Mouse (Mus musculus): Measurements from ENCODE around the gene Cbln3. TPM values are rescaled to one million over a fixed set of nuclear protein-coding genes. Genes with fewer than 3 reads are reported as not detected.

The Cbln3 gene
- polyA plus RNA-seq (2021; fragmentation: Nextera tagmentation), result 0.06 and 0.09 TPM in 2 replicates
- long read RNA-seq, experiment 1, result 0 reads
- long read RNA-seq, experiment 2, full-length matches to known transcripts, result 1 of 2 reads
- long read RNA-seq, experiment 2, partial matches to known transcripts, result 0 of 2 reads
- long read RNA-seq, experiment 2, other reads (novel, unspliced or antisense), result 1 of 2 reads

DNA sequence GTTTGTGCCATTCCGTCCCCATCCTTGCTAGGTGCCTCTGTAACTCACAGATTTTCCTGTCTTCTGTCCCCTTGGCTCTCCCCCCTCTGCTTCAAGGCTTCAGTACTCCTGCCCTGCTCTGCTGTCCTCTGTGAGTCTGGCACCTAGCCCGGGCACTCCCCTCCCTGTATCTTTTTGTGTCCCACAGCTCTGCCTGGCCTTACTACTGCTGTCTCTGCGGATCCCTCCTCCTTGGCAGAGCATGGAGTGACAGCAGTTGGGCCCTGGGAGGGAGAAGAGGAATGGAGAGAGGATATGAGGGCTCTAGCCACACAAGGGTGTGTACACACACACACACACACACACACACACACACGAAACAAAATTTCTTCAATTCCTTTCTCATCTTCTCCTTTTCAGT is at the start of gene Cbln3:
Gene Cbln3 (minus strand): TSS at position 227 of the 400 bp plus-strand sequence.

DNA sequence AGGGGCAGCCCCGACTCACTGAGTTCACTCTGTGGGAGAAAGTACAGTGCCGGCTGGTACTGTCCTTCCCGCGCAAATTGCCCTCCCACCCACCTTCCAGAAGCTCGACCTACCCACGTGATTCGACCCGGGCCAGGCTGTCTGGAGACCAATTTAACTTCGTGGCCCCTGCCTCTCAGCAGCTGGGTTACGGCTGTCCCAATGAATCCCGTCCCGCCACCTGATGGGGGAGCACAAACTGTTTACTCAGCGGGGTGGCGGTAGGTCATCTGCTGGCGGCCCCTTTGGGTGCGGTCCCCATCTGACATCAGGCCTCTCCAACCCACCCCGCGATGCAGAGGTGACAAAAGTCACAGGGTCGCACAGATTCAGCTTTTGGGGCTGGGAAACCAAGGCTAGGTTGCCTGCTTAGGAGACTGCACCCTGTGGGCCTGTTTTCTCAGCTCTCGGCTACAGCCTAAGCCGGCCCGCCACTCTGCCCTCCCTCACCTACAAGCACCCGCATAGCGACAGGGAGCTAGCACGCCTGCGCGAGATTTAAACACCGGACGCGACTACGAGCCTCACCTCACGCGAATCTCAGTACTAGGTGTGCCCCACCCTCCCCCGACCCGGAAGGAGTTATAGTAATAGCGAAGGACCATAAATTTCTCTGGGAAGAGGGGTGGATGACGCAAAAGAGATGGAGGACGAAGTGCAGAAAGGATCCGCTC is 15.7 kb upstream of the Cbln3 start, which contains the start of gene Sdr39u1:
Gene Sdr39u1 (minus strand): TSS at position 593 of the 713 bp plus-strand sequence.

DNA sequence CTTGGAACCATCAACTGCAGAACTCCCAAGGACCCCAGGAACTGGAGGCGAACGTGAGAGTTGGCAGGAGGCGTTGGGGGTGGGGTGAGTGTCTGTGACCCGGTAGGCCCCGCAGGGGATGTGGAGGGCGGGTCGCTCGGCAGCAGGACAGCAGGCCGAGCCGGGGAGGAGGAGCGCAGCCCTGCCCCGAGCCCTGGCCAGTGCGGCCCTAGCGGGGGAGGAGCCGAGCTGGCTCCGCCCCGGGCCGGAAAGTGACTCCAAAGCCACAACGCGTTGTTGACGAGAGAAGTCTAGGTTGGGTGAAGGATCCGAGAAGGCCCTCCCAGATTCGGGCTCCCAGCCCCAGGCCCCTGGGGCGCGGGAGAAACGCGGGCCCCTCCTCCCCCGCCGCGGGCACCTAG is 521 bp upstream of the Cbln3 start, which contains the start of gene Khnyn:
Gene Khnyn (plus strand): TSS at position 235 of the 401 bp plus-strand sequence.

DNA sequence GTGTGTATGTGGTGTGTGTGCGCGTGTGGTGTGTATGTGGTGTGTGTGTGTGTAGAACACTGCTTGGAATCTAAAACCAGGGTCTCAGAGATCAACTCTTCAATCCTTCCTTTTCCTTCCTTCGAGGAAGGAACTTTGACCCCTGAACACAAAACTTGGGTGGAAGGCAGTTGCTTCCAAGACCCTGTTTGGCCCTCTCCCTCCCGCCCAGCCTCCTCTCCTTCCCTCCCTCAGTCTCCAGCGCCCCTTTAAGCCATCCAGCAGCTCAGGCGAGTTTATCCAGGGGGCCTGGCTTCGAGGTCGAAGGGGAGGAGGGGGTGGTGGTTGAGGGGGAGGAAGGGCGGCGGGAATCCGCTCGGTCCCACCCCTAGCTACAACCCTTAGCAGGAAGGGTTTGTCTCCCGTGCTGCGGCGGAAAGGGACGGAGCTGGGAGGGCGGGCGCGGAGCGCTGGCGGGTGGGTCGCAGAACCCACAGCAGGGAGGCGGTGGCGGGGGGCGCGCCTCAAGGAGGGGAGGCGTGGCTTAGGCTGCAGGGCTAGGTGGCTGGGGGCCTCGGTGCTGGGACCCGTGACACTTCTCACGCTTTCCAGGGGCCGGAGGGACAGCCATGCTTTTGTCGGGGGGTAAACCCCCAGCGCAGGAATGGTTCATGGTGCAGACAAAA is 30.4 kb downstream of the Cbln3 start, which contains the start of gene Nynrin:
Gene Nynrin (plus strand): TSS at position 390 of the 665 bp plus-strand sequence.

Other genes with a start within 250 kb of the Cbln3 start
- gene Ipo4, start 248.4 kb downstream of the Cbln3 start, polyA plus RNA-seq (2021; fragmentation: Nextera tagmentation), result 48.5 and 50.1 TPM in 2 replicates
- gene Gm49378, start 246.5 kb downstream of the Cbln3 start, polyA plus RNA-seq (2021; fragmentation: Nextera tagmentation), result 0.14 and 0.48 TPM in 2 replicates
- 32.7 and 36.4 TPM in 2 replicates for gene Tm9sf1, start 240.6 kb downstream of the Cbln3 start, polyA plus RNA-seq (2021; fragmentation: Nextera tagmentation)
- 0.11 and 0.29 TPM in 2 replicates for gene Tssk4, start 234.2 kb downstream of the Cbln3 start, polyA plus RNA-seq (2021; fragmentation: Nextera tagmentation)
- 62.3 and 63.2 TPM in 2 replicates for gene Mdp1, start 223.9 kb downstream of the Cbln3 start, polyA plus RNA-seq (2021; fragmentation: Nextera tagmentation)
- 24.9 and 27.8 TPM in 2 replicates for gene Gmpr2, start 212.5 kb downstream of the Cbln3 start, polyA plus RNA-seq (2021; fragmentation: Nextera tagmentation)
- gene Nedd8, start 212.3 kb downstream of the Cbln3 start, polyA plus RNA-seq (2021; fragmentation: Nextera tagmentation), result 665 and 692 TPM in 2 replicates
- 8.2 and 9.7 TPM in 2 replicates for gene Tinf2, start 202.6 kb downstream of the Cbln3 start, polyA plus RNA-seq (2021; fragmentation: Nextera tagmentation)
- gene Tgm1, start 170.5 kb downstream of the Cbln3 start, polyA plus RNA-seq (2021; fragmentation: Nextera tagmentation), result 0.08 TPM in 1 of 2 replicates, not detected in the other
- 31.9 and 38.2 TPM in 2 replicates for gene Rabggta, start 162.1 kb downstream of the Cbln3 start, polyA plus RNA-seq (2021; fragmentation: Nextera tagmentation)
- gene Dhrs1, start 138.7 kb downstream of the Cbln3 start, polyA plus RNA-seq (2021; fragmentation: Nextera tagmentation), result 123 and 128 TPM in 2 replicates
- 8.1 and 8.5 TPM in 2 replicates for gene Nop9, start 138.7 kb downstream of the Cbln3 start, polyA plus RNA-seq (2021; fragmentation: Nextera tagmentation)
- gene Cideb, start 125.9 kb downstream of the Cbln3 start, polyA plus RNA-seq (2021; fragmentation: Nextera tagmentation), result 3.9 and 5.8 TPM in 2 replicates
- 0.16 and 0.54 TPM in 2 replicates for gene Ltb4r2, start 123.0 kb downstream of the Cbln3 start, polyA plus RNA-seq (2021; fragmentation: Nextera tagmentation)
- gene Ltb4r1, start 118.4 kb downstream of the Cbln3 start, polyA plus RNA-seq (2021; fragmentation: Nextera tagmentation), result 0.26 TPM in 1 of 2 replicates, not detected in the other
- 1.4 TPM in 2 replicates for gene Adcy4, start 100.3 kb downstream of the Cbln3 start, polyA plus RNA-seq (2021; fragmentation: Nextera tagmentation)
- 0.45 and 0.55 TPM in 2 replicates for gene Ripk3, start 95.5 kb downstream of the Cbln3 start, polyA plus RNA-seq (2021; fragmentation: Nextera tagmentation)
- gene Nfatc4, start 61.2 kb downstream of the Cbln3 start, polyA plus RNA-seq (2021; fragmentation: Nextera tagmentation), result 0.25 TPM in 1 of 2 replicates, not detected in the other
- gene Nynrin, start 30.4 kb downstream of the Cbln3 start, polyA plus RNA-seq (2021; fragmentation: Nextera tagmentation), result 0.49 and 0.88 TPM in 2 replicates
- gene Khnyn, start 555 bp upstream of the Cbln3 start, polyA plus RNA-seq (2021; fragmentation: Nextera tagmentation), result 2.3 and 2.4 TPM in 2 replicates
- 160 TPM in 2 replicates for gene Sdr39u1, start 15.9 kb upstream of the Cbln3 start, polyA plus RNA-seq (2021; fragmentation: Nextera tagmentation)
- gene Cma1, start 60.3 kb upstream of the Cbln3 start, polyA plus RNA-seq (2021; fragmentation: Nextera tagmentation), result 0.30 TPM in 1 of 2 replicates, not detected in the other
- gene Cma2, start 66.6 kb upstream of the Cbln3 start, polyA plus RNA-seq (2021; fragmentation: Nextera tagmentation), result not detected in 2 replicates
- not detected in 2 replicates for gene Mcpt1, start 133.6 kb upstream of the Cbln3 start, polyA plus RNA-seq (2021; fragmentation: Nextera tagmentation)
- gene Mcpt9, start 146.1 kb upstream of the Cbln3 start, polyA plus RNA-seq (2021; fragmentation: Nextera tagmentation), result not detected in 2 replicates
- gene Mcpt2, start 157.6 kb upstream of the Cbln3 start, polyA plus RNA-seq (2021; fragmentation: Nextera tagmentation), result not detected in 2 replicates
- gene Mcpt4, start 177.9 kb upstream of the Cbln3 start, polyA plus RNA-seq (2021; fragmentation: Nextera tagmentation), result not detected in 2 replicates
- not detected in 2 replicates for gene Mcpt8, start 200.9 kb upstream of the Cbln3 start, polyA plus RNA-seq (2021; fragmentation: Nextera tagmentation)
- not detected in 2 replicates for gene Ctsg, start 218.2 kb upstream of the Cbln3 start, polyA plus RNA-seq (2021; fragmentation: Nextera tagmentation)
- gene Gzme, start 236.2 kb upstream of the Cbln3 start, polyA plus RNA-seq (2021; fragmentation: Nextera tagmentation), result not detected in 2 replicates
- not detected in 2 replicates for gene Gzmd, start 248.2 kb upstream of the Cbln3 start, polyA plus RNA-seq (2021; fragmentation: Nextera tagmentation)

Measured in layer of hippocampus, adult 6 months (tissue).